Mouse (Mus musculus) liver, embryonic 15.5 days (tissue): ENCODE data around the gene Cyp4f17. TPM values are rescaled to one million over a fixed set of nuclear protein-coding genes. Genes with fewer than 3 reads are reported as not detected.
A peak's percentile ranks its signal among the peaks of the same experiment; 100 is the strongest.

ENCODE experiments used
- ATAC-seq: fragments of 200-750 bp; cut with Nextera tagmentation; 2 replicates; pipeline ENCODE4 v1.8.0; 2017; ENCODE audit warnings: moderate number of reproducible peaks, mild to moderate bottlenecking, moderate library complexity; ENCODE audit not compliant: insufficient read depth
- H3K27ac ChIP-seq: fragments of 300-500 bp; sonication (generic); replicated peaks from 2 replicates; pipeline ENCODE4 v1.5.1; 2015; ENCODE audit warnings: mild to moderate bottlenecking, inconsistent platforms
- H3K27me3 ChIP-seq: fragments of 300-500 bp; sonication (generic); 2 replicates; pipeline ENCODE4 v1.6.1; 2015; ENCODE audit warnings: mild to moderate bottlenecking, inconsistent platforms
- H3K36me3 ChIP-seq: fragments of 300-500 bp; sonication (generic); replicated peaks from 2 replicates; pipeline ENCODE4 v1.6.1; 2015; ENCODE audit warnings: moderate library complexity, mild to moderate bottlenecking, inconsistent platforms
- H3K4me1 ChIP-seq: fragments of 300-500 bp; sonication (generic); replicated peaks from 2 replicates; pipeline ENCODE4 v1.6.1; 2015; ENCODE audit warnings: inconsistent platforms
- H3K4me2 ChIP-seq: fragments of 300-500 bp; sonication (generic); 2 replicates; pipeline ENCODE4 v1.6.1; 2015; ENCODE audit warnings: moderate library complexity, mild to moderate bottlenecking, inconsistent platforms
- H3K4me3 ChIP-seq: fragments of 300-500 bp; sonication (generic); replicated peaks from 2 replicates; pipeline ENCODE4 v1.5.1; 2015; ENCODE audit warnings: mild to moderate bottlenecking, inconsistent platforms
- H3K9ac ChIP-seq: fragments of 300-500 bp; sonication (generic); 2 replicates; pipeline ENCODE4 v1.6.1; 2015; ENCODE audit warnings: moderate library complexity, mild to moderate bottlenecking, inconsistent platforms
- H3K9me3 ChIP-seq: fragments of 300-500 bp; sonication (generic); replicated peaks from 2 replicates; pipeline ENCODE4 v1.6.1; 2016; ENCODE audit warnings: inconsistent platforms
- WGBS: fragments of 180-500 bp; shearing (Covaris S2); methylation state at CpG from one replicate; pipeline ENCODE4 v1.1.7; 2015; ENCODE audit warnings: mixed read lengths; ENCODE audit not compliant: insufficient replicate concordance; 5-methylcytosine and 5-hydroxymethylcytosine counted together
- polyA plus RNA-seq: library from polyadenylated mRNA; unstranded; fragments of >200 nt; fragmentation: Nextera tagmentation; extraction: Ambion mirVana; gene quantifications from 2 replicates; pipeline ENCODE4 v1.2.1, GENCODE M21; 2015

The Cyp4f17 gene
- 0.64 and 0.85 TPM in 2 replicates for polyA plus RNA-seq

DNA sequence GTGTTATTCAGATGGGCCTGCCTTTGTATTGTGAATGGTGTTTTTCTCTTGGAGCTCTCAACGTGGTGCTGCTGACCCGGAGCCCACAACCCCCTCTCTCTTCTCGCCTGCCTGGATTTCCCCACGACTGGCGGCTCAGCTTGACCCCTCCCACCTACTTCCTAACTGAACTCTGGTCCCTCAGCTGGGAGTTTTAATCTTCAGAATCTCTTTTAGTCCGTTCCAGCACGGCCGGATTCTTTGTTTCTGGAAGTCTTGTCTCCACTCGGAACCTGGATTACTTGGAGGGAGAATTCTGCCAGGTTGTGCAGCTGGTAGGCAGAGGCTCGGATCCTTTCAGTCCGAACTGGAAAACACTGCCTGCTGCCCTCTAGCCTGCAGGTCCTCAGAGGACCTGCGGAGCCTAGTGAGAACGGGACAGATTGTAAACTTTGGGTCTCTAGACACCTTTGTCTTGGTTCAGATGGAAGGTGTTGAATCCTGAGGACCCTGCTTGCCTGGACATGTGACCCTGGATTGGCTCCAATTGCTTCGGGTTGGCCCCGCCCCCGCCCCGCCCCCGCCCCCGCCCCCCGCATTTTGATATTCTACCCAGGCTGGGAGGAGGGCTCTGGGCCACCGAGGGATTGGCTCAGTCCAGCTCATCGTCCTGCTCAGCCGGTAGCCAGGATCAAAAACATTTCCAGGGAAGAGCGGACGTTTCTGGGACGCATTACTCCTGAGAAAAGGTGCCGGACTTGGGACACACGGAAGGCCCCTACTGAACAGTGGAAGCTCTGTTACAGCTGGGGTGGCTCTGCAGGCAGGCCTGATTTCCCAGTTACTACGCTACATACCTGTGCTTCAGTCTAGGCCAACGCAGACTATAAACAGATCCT, at the start of gene Cyp4f17:
Cyp4f17 (plus strand) TSS at position 200 of the 878 bp plus-strand sequence.
- Histone ChIP-seq H3K27me3 (peaks cover 4% of the 10 kb centered on the region), H3K9ac (peak within 1 kb of the TSS; percentile 23; the same call in 1 of the 2 replicates), H3K4me1 (peaks cover 15% of the 10 kb centered on the region), H3K36me3 (no peaks in the 10 kb centered on the region), H3K9me3 (no peaks in the 10 kb centered on the region), H3K4me3 (peak within 1 kb of the TSS; percentile 55), H3K4me2 (peak within 1 kb of the TSS; percentile 75), H3K27ac (no peak within 1 kb of the TSS)
- ATAC-seq: peak; percentile 73
- WGBS: 5% methylated on average over 30 of the region's 30 CpGs

GRCm38 (mm10) chr17:32468494-32468893, 37.4 kb upstream of the Cyp4f17 start:
- H3K36me3 ChIP-seq: no peaks in the 10 kb centered on the region
- H3K4me1 ChIP-seq: no peaks in the 10 kb centered on the region
- H3K9me3 ChIP-seq: no peaks in the 10 kb centered on the region
- no peak overlapping the region for H3K4me2 ChIP-seq
- 0 out of 2 replicates have a peak, but pooled peaks cover 3% of the 10 kb centered on the region for H3K27me3 ChIP-seq
- no peak overlapping the region for H3K9ac ChIP-seq
- H3K4me3 ChIP-seq: no peak overlapping the region
- no peak for ATAC-seq
- H3K27ac ChIP-seq: no peak overlapping the region
- 44% methylated on average over 7 of the region's 7 CpGs for WGBS

GRCm38 (mm10) chr17:32470795-32471194, 35.1 kb upstream of the Cyp4f17 start:
- 53% methylated on average over 4 of the region's 4 CpGs for WGBS

DNA sequence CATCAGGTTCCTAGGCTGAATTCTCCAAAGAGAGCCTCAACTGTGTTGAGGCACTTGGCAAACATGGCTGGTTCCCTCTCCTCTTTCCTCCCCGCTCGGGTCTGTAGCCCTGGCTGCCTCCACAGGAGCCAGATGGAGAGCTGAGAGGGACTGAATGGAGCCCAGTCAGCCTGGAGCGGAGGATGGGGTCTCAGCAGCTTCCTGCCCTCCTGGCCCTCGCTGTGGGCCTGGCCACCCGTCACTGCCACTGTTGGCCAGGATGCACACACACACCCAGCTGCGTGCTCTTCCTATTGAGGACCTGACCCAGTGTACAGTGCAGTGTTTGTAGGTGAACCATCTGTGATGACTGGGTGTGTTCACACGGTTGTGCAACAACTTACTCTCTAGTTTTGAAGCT, 33.7 kb upstream of the Cyp4f17 start:
- Histone ChIP-seq H3K9ac (no peak overlapping the region), H3K27ac (no peak overlapping the region), H3K4me3 (no peak overlapping the region), H3K9me3 (no peaks in the 10 kb centered on the region), H3K36me3 (no peaks in the 10 kb centered on the region), H3K27me3 (no peaks in the 10 kb centered on the region), H3K4me2 (no peak overlapping the region), H3K4me1 (no peaks in the 10 kb centered on the region)
- ATAC-seq: no peak
- 41% methylated on average over 7 of the region's 7 CpGs for WGBS

More at GRCm38 (mm10) chr17:32470795-32471194, 35.1 kb upstream of the Cyp4f17 start:
- Histone ChIP-seq H3K4me2 (no peak overlapping the region), H3K9me3 (no peaks in the 10 kb centered on the region), H3K27me3 (no peaks in the 10 kb centered on the region), H3K36me3 (no peaks in the 10 kb centered on the region), H3K4me1 (no peaks in the 10 kb centered on the region), H3K4me3 (no peak overlapping the region), H3K27ac (no peak overlapping the region), H3K9ac (no peak overlapping the region)
- no peak for ATAC-seq

- no peaks in the 10 kb centered on the region for H3K27me3 ChIP-seq
- no peak overlapping the region for H3K4me2 ChIP-seq
- H3K4me3 ChIP-seq: no peak overlapping the region
- no peaks in the 10 kb centered on the region for H3K9me3 ChIP-seq
- no peaks in the 10 kb centered on the region for H3K36me3 ChIP-seq
- WGBS: 61% methylated on average over 5 of the region's 5 CpGs
- no peak for ATAC-seq
- H3K9ac ChIP-seq: no peak overlapping the region
- no peaks in the 10 kb centered on the region; the same call in 1 of the 2 replicates for H3K4me1 ChIP-seq
- no peak overlapping the region for H3K27ac ChIP-seq
Observed at GRCm38 (mm10) chr17:32474954-32475560, 30.8 kb upstream of the Cyp4f17 start.

DNA sequence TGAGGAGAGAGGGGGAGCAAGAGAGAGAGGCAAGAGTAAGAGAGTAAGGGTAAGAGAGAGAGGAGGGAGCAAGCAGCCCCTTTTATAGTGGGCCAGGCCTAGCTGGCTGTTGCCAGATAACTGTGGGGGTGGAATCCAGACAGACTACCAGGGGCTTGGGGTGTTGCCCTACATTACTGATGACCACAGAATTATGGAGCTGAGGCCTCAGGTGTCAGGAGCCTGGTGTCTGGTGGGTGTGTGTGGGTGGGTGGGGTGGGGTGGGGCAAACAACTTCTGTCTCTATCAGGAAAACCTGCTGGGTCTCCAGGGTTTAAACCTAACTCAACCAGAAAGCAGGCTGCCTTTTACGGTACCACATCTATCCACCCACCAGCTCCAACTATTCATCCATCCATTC, 28.6 kb upstream of the Cyp4f17 start:
- H3K4me2 ChIP-seq: no peak overlapping the region
- no peak overlapping the region for H3K4me3 ChIP-seq
- H3K9me3 ChIP-seq: no peaks in the 10 kb centered on the region
- H3K9ac ChIP-seq: no peak overlapping the region
- no peak for ATAC-seq
- no peaks in the 10 kb centered on the region; the same call in 1 of the 2 replicates for H3K4me1 ChIP-seq
- 48% methylated on average over 1 of the region's 1 CpGs for WGBS
- peaks cover 16% of the 10 kb centered on the region for H3K27me3 ChIP-seq
- no peaks in the 10 kb centered on the region for H3K36me3 ChIP-seq
- no peak overlapping the region for H3K27ac ChIP-seq

- no peak for ATAC-seq
- H3K4me2 ChIP-seq: no peak overlapping the region
- H3K4me3 ChIP-seq: no peak overlapping the region
- H3K27ac ChIP-seq: no peak overlapping the region
- H3K9me3 ChIP-seq: no peaks in the 10 kb centered on the region
- peaks cover 4% of the 10 kb centered on the region; the same call in 1 of the 2 replicates for H3K4me1 ChIP-seq
- no peak overlapping the region for H3K9ac ChIP-seq
- H3K27me3 ChIP-seq: peaks cover 31% of the 10 kb centered on the region
- no peaks in the 10 kb centered on the region for H3K36me3 ChIP-seq
- 39% methylated on average over 2 of the region's 2 CpGs for WGBS
Observed at GRCm38 (mm10) chr17:32478727-32479126, 27.1 kb upstream of the Cyp4f17 start.

DNA sequence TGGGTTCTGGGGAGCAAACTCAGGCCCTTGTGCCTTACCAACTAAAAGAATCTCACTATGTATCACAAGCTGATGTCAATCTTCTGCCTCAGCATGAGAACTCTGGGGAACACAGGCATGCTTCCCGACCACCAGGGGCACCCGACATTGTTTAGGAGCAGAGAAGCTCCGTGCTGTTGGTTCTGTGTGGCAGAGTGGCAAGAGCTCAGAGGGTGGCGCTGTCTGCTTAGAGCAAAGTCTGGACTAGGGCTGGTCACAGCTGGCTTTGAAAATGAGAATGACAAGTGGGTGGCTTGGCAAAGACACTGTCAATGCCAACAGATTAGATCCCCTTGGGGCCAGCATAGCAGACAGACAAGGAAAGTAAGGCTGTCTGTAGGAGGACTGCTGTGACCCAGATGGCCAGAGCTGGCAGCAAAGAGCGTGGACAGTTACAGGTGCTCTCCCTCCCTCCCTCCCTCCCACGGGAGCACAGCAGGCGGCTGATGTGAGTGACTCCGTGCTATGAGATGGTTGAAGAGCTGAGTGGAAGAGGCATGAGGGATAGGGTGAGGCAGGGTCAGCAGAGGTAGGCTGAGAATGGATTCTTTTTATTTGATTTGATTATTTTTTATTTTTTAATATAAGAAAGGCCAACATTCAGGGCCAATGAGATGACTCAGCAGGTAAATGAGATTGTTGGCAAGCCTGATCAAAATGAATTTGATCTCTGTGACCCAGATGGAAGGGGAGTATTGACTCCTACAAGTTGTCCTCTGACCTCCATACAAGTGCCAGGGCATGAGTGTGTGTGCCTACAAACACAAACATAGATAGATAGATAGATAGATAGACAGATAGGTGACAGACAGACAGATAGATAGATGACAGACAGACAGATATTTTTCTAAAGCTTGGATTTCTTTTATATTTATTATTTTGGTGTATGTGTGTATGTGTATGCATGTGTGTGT, 26.0 kb upstream of the Cyp4f17 start:
- Histone ChIP-seq H3K4me1 (peaks cover 4% of the 10 kb centered on the region; the same call in 1 of the 2 replicates), H3K27me3 (peaks cover 41% of the 10 kb centered on the region), H3K4me3 (no peak overlapping the region), H3K9ac (no peak overlapping the region), H3K36me3 (no peaks in the 10 kb centered on the region), H3K4me2 (no peak overlapping the region), H3K27ac (no peak overlapping the region), H3K9me3 (no peaks in the 10 kb centered on the region)
- WGBS: 14% methylated on average over 8 of the region's 8 CpGs
- ATAC-seq: no peak

- ATAC-seq: no peak
- peaks cover 49% of the 10 kb centered on the region for H3K27me3 ChIP-seq
- 65% methylated on average over 14 of the region's 14 CpGs for WGBS
Observed at GRCm38 (mm10) chr17:32481766-32482165, 24.1 kb upstream of the Cyp4f17 start.

GRCm38 (mm10) chr17:32483200-32483599, 22.6 kb upstream of the Cyp4f17 start:
- Histone ChIP-seq H3K4me3 (no peak overlapping the region), H3K4me2 (peak overlapping the region; percentile 39), H3K9me3 (no peaks in the 10 kb centered on the region), H3K4me1 (peaks cover 4% of the 10 kb centered on the region; the same call in 1 of the 2 replicates), H3K27ac (no peak overlapping the region), H3K9ac (no peak overlapping the region), H3K27me3 (peaks cover 49% of the 10 kb centered on the region), H3K36me3 (no peaks in the 10 kb centered on the region)
- peak; percentile 73 for ATAC-seq
- 17% methylated on average over 18 of the region's 18 CpGs for WGBS

More at GRCm38 (mm10) chr17:32481766-32482165, 24.1 kb upstream of the Cyp4f17 start:
- H3K27ac ChIP-seq: no peak overlapping the region
- H3K4me3 ChIP-seq: no peak overlapping the region
- H3K36me3 ChIP-seq: no peaks in the 10 kb centered on the region
- H3K9ac ChIP-seq: no peak overlapping the region
- H3K9me3 ChIP-seq: no peaks in the 10 kb centered on the region
- no peak overlapping the region for H3K4me2 ChIP-seq
- peaks cover 4% of the 10 kb centered on the region; the same call in 1 of the 2 replicates for H3K4me1 ChIP-seq
